Comparison of ENCODE assay signal across 15 mouse cellular contexts in the genomic region with DNA sequence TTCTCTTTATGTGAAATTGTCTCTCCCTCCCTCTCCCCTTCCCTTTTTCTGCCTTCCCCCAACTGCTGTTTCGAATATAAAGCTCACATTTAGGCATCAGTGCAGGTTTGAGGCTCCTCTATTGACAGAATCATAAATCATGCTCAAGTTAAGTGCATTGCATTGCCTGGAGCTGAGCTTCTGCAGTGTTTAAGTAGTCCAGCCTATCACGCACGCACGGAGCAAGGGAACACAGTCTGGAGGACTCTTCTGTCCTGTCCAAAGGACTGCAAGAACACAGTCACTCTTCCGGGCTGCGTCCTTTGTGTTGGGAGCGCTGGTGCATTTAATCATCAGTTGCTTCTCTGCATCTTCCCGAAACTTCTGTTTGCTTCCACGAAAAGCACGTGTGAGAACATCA.
DNase-seq lines count a peak whose midpoint lies in the region; ATAC-seq and TF ChIP-seq lines count a peak whose summit lies in the region.
"Had no signal": no experiment of that assay in that cellular context is flagged by ENCODE, and none has a peak within 500 bp of the region (broad histone marks: within the 10 kb centered on the region; RNA-seq: fewer than 3 reads in every experiment).

No protein-coding gene starts in this region.

- TF ChIP-seq POLR2A in cerebellum, adult 2 months (IDR thresholded peaks at IDR 0.05; ENCODE audit: borderline replicate concordance, insufficient read depth, low read length) = no peak

- 80% methylated on average over 10 of the region's 10 CpGs for WGBS in heart, embryonic 10.5 days
- WGBS in midbrain, embryonic 12.5 days = 54% methylated on average over 10 of the region's 10 CpGs
- WGBS in midbrain, embryonic 13.5 days = 54% methylated on average over 10 of the region's 10 CpGs
- WGBS in hindbrain, embryonic 16.5 days = 48% methylated on average over 10 of the region's 10 CpGs
- 34% methylated on average over 10 of the region's 10 CpGs for WGBS in neural tube, embryonic 13.5 days
- WGBS in cerebellum, adult 2 months = 86% methylated on average over 10 of the region's 10 CpGs

- peaks cover 8% of the 10 kb centered on the region; the same call in 1 of the 2 replicates for H3K4me1 ChIP-seq in heart, embryonic 10.5 days
- peaks cover 5% of the 10 kb centered on the region; the same call in 1 of the 2 replicates for H3K4me1 ChIP-seq in midbrain, embryonic 12.5 days
- peaks cover 17% of the 10 kb centered on the region; the same call in 1 of the 2 replicates for H3K4me1 ChIP-seq in midbrain, embryonic 13.5 days (replicated peaks)
- H3K4me1 ChIP-seq in hindbrain, embryonic 16.5 days (ENCODE audit: control insufficient read depth, insufficient read depth, low read depth, low read length) = peaks cover 5% of the 10 kb centered on the region
- peaks cover 35% of the 10 kb centered on the region for H3K4me1 ChIP-seq in neural tube, embryonic 13.5 days (replicated peaks)
- peaks cover 8% of the 10 kb centered on the region; the same call in 1 of the 2 replicates for H3K4me1 ChIP-seq in cerebellum, adult 2 months (ENCODE audit: control insufficient read depth, insufficient read depth, low read length)

- no peak for DNase-seq in heart, embryonic 10.5 days (ENCODE audit: low spot score)
- no peak for DNase-seq in heart, postnatal 10 days
- DNase-seq in cerebellum, adult 2 months = no peak
- no peak for DNase-seq in lung, postnatal 36 days
- DNase-seq: gastrocnemius, adult 2 months; heart, adult 18-20 months; right cerebral cortex, postnatal 25 days had no signal

- H3K4me3 ChIP-seq in heart, embryonic 10.5 days = no peak overlapping the region
- H3K4me3 ChIP-seq in midbrain, embryonic 12.5 days = no peak overlapping the region
- H3K4me3 ChIP-seq in midbrain, embryonic 13.5 days (replicated peaks) = no peak overlapping the region
- H3K4me3 ChIP-seq in hindbrain, embryonic 16.5 days (ENCODE audit: low read length) = no peak overlapping the region
- H3K4me3 ChIP-seq in neural tube, embryonic 13.5 days = no peak overlapping the region
- H3K4me3 ChIP-seq in cerebellum, adult 2 months (replicated peaks; ENCODE audit: insufficient read depth, low read depth, low read length) = no peak overlapping the region
- H3K4me3 ChIP-seq: gastrocnemius, adult 2 months; limb, embryonic 13.5 days had no signal

- H3K27me3 ChIP-seq in heart, embryonic 10.5 days (ENCODE audit: insufficient read depth, poor library complexity, severe bottlenecking) = no peaks in the 10 kb centered on the region
- H3K27me3 ChIP-seq in midbrain, embryonic 12.5 days = no peaks in the 10 kb centered on the region
- no peaks in the 10 kb centered on the region for H3K27me3 ChIP-seq in midbrain, embryonic 13.5 days
- no peaks in the 10 kb centered on the region for H3K27me3 ChIP-seq in hindbrain, embryonic 16.5 days (replicated peaks; ENCODE audit: control insufficient read depth, insufficient read depth, low read length)
- no peaks in the 10 kb centered on the region for H3K27me3 ChIP-seq in neural tube, embryonic 13.5 days
- no peaks in the 10 kb centered on the region for H3K27me3 ChIP-seq in cerebellum, adult 2 months (ENCODE audit: control insufficient read depth, insufficient read depth, low read length)
- H3K27me3 ChIP-seq: limb, embryonic 13.5 days had no signal

- peaks cover 4% of the 10 kb centered on the region; the same call in 1 of the 2 replicates for H3K36me3 ChIP-seq in heart, embryonic 10.5 days
- no peaks in the 10 kb centered on the region for H3K36me3 ChIP-seq in midbrain, embryonic 12.5 days
- H3K36me3 ChIP-seq in midbrain, embryonic 13.5 days = no peaks in the 10 kb centered on the region
- no peaks in the 10 kb centered on the region for H3K36me3 ChIP-seq in hindbrain, embryonic 16.5 days (ENCODE audit: control insufficient read depth, insufficient read depth, low read length)
- no peaks in the 10 kb centered on the region for H3K36me3 ChIP-seq in neural tube, embryonic 13.5 days

- ATAC-seq in midbrain, embryonic 12.5 days (ENCODE audit: low FRiP score, low read depth) = 0 out of 2 replicates have a peak, but pooled peaks have one; percentile 44
- no peak for ATAC-seq in midbrain, embryonic 13.5 days
- ATAC-seq in hindbrain, embryonic 16.5 days = peak; percentile 79; the same call in 1 of the 2 replicates
- peak; percentile 55; the same call in 1 of the 2 replicates for ATAC-seq in neural tube, embryonic 13.5 days (ENCODE audit: low read depth)
- ATAC-seq: activated CD4-positive, CD25-positive, alpha-beta regulatory T cell, adult 4 months; forebrain, embryonic 14.5 days; inflammation-experienced regulatory T-cells, adult 6 months had no signal

- H3K9me3 ChIP-seq in heart, embryonic 10.5 days = no peaks in the 10 kb centered on the region
- no peaks in the 10 kb centered on the region for H3K9me3 ChIP-seq in midbrain, embryonic 12.5 days
- no peaks in the 10 kb centered on the region for H3K9me3 ChIP-seq in midbrain, embryonic 13.5 days
- H3K9me3 ChIP-seq in hindbrain, embryonic 16.5 days (ENCODE audit: control insufficient read depth, low read length) = no peaks in the 10 kb centered on the region; the same call in 1 of the 2 replicates
- no peaks in the 10 kb centered on the region for H3K9me3 ChIP-seq in neural tube, embryonic 13.5 days
- H3K9me3 ChIP-seq: limb, embryonic 13.5 days had no signal

- intact Hi-C loops in heart, postnatal 10 days (cut with DNase I) = no loop called here

- no peak overlapping the region for H3K9ac ChIP-seq in midbrain, embryonic 12.5 days (replicated peaks)
- no peak overlapping the region for H3K9ac ChIP-seq in midbrain, embryonic 13.5 days (replicated peaks)
- no peak overlapping the region for H3K9ac ChIP-seq in hindbrain, embryonic 16.5 days (ENCODE audit: low read depth, low read length)
- no peak overlapping the region for H3K9ac ChIP-seq in neural tube, embryonic 13.5 days
- H3K9ac ChIP-seq: limb, embryonic 13.5 days had no signal

- no peak overlapping the region for H3K4me2 ChIP-seq in midbrain, embryonic 12.5 days (replicated peaks)
- H3K4me2 ChIP-seq in midbrain, embryonic 13.5 days (replicated peaks) = no peak overlapping the region
- H3K4me2 ChIP-seq in hindbrain, embryonic 16.5 days (ENCODE audit: low read length) = no peak overlapping the region
- H3K4me2 ChIP-seq in neural tube, embryonic 13.5 days = no peak overlapping the region
- H3K4me2 ChIP-seq: limb, embryonic 13.5 days had no signal

- no peak for TF ChIP-seq CTCF in cerebellum, adult 2 months (IDR thresholded peaks at IDR 0.05; ENCODE audit: borderline replicate concordance, insufficient read depth, low read depth, low read length)

- peak overlapping the region; percentile 8; the same call in 1 of the 2 replicates for H3K27ac ChIP-seq in heart, embryonic 10.5 days
- H3K27ac ChIP-seq in midbrain, embryonic 12.5 days (replicated peaks) = no peak overlapping the region
- H3K27ac ChIP-seq in midbrain, embryonic 13.5 days = no peak overlapping the region
- no peak overlapping the region for H3K27ac ChIP-seq in hindbrain, embryonic 16.5 days (ENCODE audit: low read depth, low read length)
- H3K27ac ChIP-seq in neural tube, embryonic 13.5 days (replicated peaks) = 0 out of 2 replicates have a peak overlapping the region, but pooled peaks have one; percentile 11
- H3K27ac ChIP-seq in cerebellum, adult 2 months (ENCODE audit: insufficient read depth, low read length) = no peak overlapping the region
- H3K27ac ChIP-seq: limb, embryonic 13.5 days had no signal

Comparison
In these comparisons a context has a peak if more than half of its experiments do, and no peak if none do; other contexts are left out.
1. H3K27ac ChIP-seq: peak in heart, embryonic 10.5 days (single experiment) and neural tube, embryonic 13.5 days (single experiment); none in midbrain, embryonic 12.5 days (single experiment), midbrain, embryonic 13.5 days (single experiment), hindbrain, embryonic 16.5 days (single experiment) and cerebellum, adult 2 months (single experiment).